Mouse (Mus musculus) layer of hippocampus, adult 18-20 months (tissue): ENCODE results near the gene Arsg. TPM values are rescaled to one million over a fixed set of nuclear protein-coding genes. Genes with fewer than 3 reads are reported as not detected.

ENCODE experiments used
- DNase-seq, 2 experiments: peaks; one replicate each; pipeline ENCODE4 v3.0.0; 2022; ENCODE audit warnings: low spot score in 2 of 2
- total RNA-seq, 2 experiments: library from RNA; stranded (reverse); gene quantifications; 2 replicates each; pipeline ENCODE4 v1.2.3; 2021

The Arsg gene
- total RNA-seq, 2 experiments from 2014 or later: 15.1 to 17.4 TPM

DNA sequence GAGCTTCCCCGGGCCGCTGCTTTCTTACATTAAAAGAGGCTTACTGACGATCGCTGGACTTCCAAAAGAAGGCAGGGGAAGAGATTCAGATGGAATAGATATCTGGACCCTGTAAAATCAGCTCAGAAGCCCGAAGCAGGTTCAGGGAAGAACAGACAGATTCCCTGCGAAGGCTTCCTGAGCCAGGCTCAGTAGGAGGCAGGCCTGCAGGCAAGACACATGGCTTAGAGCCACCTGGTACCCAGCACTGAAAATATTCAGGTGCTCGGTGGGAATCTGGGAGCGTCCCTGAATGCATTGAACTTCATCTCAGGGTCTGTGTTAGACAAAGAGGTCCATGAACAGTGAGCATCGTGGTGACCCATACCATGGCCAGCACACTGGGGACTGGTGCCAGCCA lies 106.8 kb downstream of the Arsg start:
- no peak for DNase-seq

DNA sequence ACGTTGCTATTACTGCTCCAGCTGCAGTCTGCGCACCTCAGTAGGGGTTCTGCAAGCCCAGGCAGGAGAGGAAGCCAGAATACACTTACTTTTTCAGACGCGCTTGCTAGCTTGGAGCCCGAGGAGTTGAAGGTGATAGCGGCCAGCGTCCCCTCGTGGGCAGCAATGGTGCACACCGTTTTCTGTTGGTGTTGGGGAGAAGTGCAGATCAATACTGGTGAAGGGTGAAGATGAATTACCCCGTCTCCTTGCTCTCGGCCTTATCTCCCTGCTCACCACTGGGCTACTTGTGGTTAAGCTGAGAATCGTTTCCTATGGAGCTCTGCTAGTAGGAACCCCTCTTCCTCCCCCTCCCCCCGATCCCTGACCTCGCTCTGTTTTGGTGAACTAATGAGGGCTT lies 110.8 kb downstream of the Arsg start:
- no peak for DNase-seq

DNA sequence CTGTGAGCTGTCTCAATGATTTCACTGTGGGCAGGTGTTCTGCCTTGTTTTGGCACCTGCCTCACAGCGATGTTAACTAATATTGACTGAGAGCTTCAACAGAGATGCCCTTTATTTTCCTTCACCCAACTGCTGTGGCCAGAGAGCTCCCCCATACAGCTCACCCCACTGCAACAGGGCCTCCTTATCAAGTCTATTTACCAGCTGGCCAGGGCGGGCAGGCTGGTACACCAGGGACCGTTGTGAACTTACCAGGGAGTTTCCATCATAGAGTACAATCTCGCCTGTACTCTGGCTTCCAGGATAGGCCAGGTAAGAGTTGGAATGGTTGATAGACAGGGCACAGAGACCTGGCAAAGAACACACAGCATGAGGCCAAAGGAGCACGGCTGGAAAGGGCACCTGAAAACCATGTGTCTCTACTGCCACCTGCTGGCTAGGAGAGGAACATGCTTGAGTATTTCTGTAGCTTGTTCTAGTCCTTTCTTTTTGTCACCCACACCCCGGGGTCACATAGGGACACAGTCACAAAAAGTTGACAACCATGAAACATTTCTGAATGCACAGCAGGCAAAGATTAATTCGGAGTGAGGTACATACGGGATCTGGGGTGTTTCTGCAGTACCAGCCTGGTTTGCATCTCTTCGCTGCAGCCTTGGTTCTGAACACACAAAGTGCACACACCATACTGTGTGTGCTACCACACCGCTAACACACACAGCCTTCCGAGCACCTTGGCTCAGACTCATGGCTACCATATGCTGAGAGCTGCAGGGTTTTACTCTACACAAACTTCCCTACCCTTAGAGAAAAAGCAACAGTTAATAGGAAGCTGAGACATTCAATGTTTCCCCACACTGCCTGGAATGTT lies 111.9 kb downstream of the Arsg start:
- peak; percentile 51 to 84 for DNase-seq

DNA sequence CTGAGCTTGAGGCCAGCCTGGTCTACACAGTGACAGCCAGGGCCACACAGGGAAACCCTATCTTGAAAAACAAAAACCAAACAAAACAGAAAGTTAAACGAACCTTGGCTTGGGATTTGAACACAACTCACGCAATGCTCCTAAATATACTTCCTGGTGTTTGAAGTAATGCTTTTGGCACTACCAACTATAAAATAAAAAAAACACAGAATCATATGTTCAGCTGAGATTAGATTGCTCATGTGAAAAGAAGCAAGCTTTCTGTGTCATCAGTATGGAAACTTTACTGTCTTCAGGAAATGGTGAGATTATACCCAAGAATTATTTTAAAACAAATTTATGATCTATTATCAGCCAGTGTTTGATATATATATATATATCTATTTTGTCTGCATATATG lies 113.2 kb downstream of the Arsg start:
- no peak for DNase-seq

DNA sequence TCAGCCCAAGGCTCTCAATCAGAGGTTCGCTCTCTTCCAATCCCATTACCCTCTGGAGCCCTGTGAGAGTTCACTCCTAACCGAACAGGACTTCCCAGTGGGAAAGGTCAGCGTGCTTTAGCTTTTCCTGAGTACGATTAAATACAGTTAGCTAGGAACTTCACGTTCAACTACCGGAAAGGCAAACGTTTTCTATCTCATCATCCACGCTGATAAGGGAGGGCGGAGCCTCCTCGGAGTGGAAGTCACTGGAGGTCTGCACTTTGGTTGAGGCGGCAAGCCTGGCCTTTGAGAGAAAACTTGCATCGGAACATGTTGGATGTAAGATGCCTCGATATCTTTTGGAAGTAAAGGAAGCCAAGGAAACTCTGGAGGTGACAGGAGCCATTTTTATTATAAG lies 113.8 kb downstream of the Arsg start:
- DNase-seq: no peak

DNA sequence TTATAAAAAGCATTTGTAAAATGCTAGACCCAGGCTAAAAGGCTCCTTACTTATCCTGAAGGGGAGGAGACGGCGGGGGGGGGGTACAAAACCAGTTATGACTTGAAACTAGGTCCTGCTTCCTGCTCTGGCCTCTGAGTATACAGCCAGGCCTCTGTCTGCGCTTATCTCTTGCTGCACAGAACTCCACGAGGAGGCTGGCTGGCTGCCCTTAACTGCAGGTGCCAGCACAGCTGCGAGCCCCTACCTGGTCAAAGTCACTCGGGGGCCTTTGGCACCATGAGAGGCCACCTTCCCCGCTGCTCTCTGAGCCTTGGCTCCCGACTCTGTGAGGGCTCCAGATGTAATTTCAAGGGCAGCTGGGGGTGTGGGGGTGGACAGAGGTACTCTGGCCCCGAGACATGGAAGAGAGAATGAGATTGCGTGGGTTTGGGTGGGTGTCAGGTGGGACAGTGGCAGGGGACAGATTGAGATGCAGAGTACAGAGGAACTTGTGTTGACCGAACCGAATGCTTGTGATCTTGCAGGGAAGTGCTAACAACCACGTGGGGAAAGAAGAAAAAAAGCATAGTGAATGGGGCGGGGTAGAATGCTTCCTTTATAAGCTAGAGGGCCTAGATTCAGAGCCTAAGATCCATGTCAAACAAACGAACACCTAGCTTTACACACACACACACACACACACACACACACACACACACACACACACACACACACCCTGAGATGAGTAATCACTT lies 114.6 kb downstream of the Arsg start:
- DNase-seq: no peak

DNA sequence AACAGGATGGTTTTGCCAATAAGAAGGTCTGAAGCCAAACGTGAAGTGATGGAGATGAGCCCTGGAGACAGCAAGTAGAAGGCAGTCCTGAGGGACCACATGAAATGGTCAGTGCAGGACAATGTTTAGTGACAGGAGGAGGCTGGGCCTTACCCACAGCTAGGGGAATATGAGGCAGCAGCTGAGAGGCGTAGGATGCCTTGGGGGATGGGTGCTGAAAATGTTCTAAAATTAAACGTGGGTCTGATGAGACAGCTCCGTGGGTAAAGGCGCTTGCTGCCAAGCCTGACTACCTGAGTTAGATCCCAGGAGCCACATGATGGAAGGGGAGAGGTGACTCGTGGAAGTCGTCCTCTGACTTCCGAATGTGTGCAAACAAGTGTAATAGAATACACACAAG lies 116.8 kb downstream of the Arsg start:
- DNase-seq: peak; percentile 29 to 71

DNA sequence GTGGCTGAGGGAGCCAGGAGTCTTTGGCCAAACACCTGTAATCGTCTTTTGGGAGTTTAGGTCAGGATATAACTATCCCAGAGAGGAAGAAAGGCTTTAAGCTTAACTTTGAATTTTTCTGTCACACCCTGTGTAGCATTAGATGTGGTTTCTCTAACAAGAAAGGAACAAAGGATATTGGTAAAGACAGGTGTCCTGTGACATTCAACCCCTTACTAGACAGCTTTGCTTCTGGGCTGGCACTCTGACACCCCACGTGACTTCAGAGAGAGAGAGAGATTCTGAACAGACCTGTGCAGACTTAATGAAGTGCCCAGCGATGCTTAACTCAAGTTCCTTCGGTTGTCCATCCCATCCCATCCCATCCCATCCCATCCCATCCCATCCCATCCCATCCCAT lies 118.3 kb downstream of the Arsg start:
- no peak for DNase-seq

DNA sequence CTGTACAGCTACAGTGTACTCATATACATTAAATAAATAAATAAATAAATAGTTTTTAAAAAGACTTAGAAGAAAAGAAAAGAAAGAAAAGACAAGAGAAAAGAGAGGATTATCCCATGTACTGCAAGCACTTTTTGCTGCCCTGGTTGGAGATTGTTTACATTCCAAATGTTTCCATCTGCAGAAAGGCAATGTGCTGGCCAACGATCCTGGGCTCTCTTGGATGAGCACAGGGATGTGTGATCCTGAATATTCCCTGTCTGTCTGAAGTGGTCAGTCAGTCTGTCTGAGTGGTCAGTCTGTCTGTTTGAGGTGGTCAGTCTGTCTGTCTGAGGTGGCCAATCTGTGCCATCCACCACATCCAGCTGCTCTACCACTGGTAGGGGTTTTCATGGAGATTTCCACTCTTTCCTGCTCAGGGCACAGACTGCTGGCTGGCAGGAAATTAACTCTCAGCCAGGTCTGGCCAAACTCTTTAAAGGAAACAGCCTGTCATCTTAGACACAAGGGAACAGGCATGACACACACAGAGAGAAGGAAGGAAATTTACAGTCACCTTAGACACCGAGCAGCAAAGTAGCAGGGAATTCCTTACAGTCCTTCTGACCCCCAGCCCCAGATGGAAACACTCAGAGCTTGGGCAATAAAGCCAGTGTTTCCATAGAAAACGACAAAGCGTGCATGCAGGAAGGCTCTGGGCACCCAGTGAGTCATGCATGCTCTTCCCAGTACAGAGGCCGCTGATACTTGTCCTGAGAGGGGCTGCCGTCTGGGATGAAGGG lies 120.2 kb downstream of the Arsg start:
- DNase-seq: no peak

DNA sequence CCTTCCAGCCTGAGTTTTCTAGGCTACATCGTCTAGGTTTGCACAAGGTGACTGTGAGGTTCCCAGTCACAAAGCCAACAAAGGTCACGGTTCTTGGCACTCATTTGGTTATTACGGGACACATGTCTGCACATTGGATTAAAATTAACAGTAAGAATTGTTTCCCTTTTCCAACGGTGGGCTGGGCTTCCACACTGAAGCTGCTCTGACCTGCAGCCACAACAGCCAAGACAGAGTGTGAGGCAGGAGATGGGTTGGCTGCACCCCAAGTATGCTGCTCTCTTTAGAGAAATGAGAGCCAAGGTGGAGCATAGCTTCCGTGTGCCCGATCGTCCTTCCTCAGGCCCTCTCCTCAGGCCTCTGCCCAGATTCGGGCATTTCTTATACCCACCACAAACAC lies 121.6 kb downstream of the Arsg start:
- DNase-seq: no peak

DNA sequence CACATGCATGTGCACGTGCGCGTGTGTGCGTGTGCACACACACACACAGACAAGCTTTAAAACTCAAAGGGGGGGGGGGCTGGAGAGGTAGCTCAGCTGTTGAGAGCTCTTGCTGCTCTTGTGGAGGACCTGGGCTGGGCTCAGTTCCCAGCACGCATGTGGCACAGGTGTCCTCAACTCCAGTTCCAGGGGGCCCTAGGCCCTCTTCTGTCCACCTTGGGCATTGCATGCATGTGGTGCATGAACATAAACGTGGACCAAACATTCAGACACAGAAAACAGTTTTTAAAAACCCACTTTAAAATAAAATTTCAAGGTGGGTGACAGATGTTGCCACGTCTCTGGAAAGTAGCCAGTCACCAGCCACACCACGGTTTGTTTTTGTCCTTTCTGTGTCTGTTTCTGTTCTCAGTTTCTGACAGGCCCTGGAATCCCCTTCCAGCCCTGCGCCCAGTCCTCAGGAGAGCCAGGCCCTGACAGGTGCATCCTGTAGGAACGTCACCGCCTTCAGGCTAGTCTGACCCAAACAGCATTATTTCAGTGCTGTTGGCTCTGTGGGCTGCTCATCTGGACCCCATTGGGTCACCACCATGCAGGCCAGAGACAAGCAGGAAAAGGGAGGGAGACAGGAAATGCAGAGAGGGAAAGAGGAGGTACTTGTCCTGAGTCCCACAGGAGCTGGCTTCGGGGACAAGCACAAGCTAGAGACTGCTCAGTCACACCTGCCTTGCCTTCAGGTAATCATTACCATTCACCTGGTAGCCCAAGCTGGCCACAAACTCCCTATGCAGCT lies 125.8 kb downstream of the Arsg start:
- no peak for DNase-seq

DNA sequence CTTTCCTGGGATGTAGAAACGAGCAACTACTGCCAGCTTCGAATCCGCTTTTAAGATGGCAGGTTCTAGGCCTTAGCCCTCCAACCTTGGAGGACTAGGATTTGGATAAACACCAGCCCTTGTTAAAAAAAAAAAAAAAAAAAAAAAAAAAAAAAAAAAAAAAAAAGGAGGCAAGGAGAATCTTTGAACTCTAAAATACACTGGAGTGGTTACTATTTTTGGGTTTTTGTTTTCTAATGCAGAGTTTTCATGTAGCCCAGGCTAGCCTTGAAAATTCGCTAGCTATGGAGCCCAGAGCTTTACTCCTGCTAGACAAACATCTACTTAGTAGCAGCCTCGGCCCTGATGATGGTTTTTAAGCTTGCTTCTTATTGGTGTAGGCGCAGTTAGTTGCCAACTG lies 134.4 kb downstream of the Arsg start:
- no peak for DNase-seq

DNA sequence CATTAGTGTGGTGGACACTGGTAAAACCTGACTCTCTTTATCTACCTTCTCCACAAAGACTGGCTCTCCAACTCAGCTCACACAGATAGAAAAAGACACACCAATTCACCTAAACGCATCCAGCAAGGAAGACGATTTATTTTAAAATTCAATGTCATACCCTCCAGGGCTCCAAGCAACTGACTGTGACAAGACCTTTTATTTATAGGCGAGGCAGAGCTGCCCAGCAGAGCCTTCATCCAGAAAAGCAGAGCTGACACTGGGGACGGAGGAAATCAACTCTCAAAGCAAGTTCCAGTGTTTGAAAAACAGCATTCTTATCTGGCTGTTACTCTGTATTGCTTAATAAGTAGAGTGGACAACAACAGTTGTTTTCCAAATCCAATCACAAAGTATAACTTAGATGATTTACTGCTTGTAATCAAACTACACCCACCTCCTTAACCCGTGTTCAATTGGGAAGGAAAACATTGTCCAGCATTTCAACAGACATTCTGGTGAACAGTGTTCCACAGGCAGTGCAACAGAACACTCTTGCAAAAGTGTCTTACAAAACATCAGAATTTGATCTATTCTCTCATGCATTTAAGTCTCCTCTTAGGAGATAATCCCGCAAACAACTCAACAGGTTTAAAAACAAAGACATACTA lies 135.9 kb downstream of the Arsg start:
- DNase-seq: no peak

DNA sequence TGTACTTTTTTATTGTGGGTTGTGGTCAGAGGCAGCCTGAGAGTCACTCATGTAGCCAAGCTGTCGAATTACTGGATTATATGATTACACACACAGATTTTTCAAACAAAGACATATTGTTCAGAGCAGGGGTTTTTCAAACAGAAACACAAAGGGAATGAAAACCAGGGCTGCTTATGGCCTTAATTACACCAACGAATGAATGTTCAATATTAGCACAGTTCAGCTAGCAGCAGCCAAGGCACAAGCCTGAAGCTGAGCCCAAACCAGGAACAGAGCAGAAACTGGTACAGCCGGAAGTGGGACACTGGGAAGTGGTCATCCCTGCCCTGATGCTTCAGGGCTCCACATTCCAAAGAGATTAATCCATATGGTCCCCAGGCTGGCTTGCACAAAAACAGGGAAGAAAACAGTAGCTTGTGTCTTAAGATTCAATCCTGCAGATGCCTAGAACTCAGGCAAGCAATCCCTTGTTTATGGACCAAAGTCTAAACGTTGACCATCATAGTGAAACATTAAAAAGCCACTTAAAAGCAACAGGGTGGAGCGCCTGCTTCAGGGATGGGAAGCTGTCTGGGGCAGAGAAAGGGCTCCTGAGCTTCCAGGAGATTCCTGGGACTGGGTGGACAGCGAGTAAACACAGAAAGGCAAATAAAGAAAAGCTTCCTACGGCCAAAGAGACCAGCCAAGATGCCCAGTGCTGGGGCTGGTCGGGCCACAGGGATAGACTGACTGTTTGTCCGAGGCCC lies 137.0 kb downstream of the Arsg start:
- no peak for DNase-seq

DNA sequence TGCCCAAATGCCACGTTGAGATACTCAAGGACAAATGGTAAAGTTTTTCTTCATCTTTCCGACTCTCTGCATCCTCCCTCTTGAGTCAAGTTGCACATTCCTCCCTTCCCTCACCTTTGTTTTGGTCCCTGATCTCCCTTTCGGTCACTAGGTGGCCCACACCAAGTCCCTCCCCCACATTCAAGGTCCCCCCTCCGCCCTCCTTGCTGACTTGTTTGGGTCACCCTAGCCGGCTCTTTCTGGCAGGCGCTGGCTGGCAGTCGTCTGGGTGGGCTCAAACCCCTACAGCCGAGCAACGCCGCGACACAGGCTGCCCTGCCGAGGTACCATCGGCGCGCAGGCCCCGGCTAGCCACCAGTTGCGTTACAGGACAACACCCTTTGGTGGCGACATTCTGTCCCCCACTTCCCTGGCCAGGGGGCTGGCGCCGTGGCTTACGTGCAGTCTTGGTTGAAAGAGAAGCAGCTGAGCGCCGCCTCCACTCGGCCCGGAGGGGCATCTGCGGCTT lies 137.7 kb downstream of the Arsg start:
- no peak for DNase-seq

DNA sequence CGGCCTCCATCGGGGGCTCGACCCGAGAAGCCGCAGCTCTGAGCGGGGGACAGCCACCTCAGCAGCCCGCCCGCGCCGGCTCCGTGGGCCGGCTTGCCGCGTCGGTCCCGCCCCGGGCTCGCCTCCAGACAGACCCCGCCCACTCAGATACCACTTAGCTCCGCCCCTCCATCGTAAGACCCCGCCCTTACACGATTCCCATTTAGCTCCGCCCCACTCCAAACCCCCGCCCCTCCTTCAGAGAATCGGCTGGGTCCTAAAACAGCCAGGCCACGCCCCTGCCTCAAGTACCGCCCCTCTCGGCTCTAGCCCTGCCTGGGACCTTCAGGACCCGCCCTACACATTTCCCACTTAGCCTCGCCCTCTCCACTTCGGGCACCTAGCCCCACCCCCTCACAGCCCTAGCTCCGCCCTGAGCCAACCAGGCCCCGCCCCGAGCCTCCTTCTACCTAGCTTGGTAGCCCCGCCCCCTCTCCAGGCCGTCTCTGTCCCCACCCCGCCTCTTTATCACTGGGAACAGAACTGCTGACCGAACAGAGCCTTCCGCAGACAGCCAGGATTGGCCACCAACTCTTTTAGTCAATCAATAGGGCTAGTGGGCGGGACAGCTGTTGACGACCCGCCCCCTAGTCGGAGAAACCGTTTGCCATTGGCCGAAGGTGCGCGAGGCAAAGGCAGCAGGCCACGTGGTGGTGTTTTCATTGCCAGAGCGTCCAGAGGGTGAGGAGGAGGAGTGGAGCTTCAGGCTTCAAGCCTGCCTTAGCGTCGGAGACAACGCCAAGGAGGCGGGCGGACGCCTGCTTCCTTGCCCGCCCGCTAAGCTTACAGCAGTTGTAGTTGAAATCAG lies 138.4 kb downstream of the Arsg start, which contains the start of gene Wipi1:
Gene Wipi1 (minus strand): TSS at position 665 of the 847 bp plus-strand sequence.
- DNase-seq: peak; percentile 98 to 99

DNA sequence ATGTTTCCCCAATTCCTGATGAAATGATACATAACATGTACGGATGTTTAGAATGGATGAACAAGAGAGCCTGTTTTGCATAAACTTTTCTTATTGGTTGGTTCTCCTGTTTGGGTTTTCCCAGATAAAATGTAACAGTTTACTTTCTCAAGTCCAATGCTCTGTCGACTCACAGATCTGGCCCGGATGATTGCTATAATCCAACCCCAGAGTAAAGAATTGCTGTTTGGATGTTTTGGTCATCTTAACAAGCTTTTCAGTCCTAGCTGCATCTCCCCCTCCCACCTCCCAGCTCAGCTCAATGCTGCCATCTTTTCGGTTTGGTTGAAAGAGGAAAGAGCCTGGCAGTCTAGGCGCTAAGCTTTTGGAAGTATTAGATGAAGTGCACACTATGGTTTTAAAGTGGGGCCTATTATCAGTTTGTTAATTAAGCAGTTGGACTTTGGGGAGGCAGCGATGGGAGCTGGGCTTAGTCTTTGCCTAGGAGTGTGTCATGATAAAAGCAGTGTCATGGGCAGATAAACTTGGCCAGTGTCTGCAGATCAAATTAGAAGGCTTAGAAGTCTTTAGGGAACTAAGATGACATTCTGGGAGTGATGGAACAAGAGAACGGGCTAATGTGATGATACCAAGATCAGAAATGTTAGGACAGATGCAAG lies 139.8 kb downstream of the Arsg start:
- no peak for DNase-seq

DNA sequence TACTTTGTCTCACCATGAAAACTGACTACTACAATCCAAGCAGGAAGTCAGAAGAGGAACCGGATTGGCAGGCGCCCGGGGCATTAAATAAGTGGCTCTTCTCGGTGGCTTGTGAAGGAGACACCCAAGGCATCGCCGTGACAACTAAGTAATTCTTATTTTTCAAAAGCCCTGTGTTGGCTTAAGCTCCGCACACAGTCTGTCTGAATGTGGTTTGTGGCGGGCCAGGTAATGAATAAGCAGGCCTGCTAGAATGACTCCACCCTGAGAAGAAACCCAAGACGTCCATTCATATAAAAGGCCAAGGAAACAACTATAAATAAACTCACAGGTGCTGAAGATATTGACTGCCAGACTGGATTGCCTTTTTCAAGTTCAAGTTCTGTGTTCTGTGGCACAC lies 142.1 kb downstream of the Arsg start:
- DNase-seq: no peak
